Mouse (Mus musculus): ENCODE data around the gene Zfp775. TPM values are rescaled to one million over a fixed set of nuclear protein-coding genes. Genes with fewer than 3 reads are reported as not detected.

Gene Zfp775
- polyA plus RNA-seq, 1 experiment: 7.4 TPM

- no peaks in the 10 kb centered on the region for H3K27me3 ChIP-seq (ENCODE audit: control insufficient read depth, insufficient read depth, low read length)
- no peaks in the 10 kb centered on the region for H3K4me1 ChIP-seq (ENCODE audit: control insufficient read depth, insufficient read depth, low read length)
- TF ChIP-seq CTCF (IDR thresholded peaks at IDR 0.05; ENCODE audit: borderline replicate concordance, insufficient read depth, low read depth, low read length) (no peak), POLR2A (IDR thresholded peaks at IDR 0.05; ENCODE audit: borderline replicate concordance, insufficient read depth, low read length) (no peak)
- no peak within 1 kb of the TSS for H3K4me3 ChIP-seq (replicated peaks; ENCODE audit: insufficient read depth, low read depth, low read length)
- H3K27ac ChIP-seq (ENCODE audit: insufficient read depth, low read length): no peak within 1 kb of the TSS
- DNase-seq: no peak
- WGBS: 38% methylated on average over 3 of the region's 3 CpGs
Measured at GRCm38 (mm10) chr6:48646995-48647394, 45.1 kb downstream of the Zfp775 start, which contains the start of gene Gimap8. Gimap8 (plus strand) TSS chr6:48647234.

GRCm38 (mm10) chr6:48647611-48648010, 45.7 kb downstream of the Zfp775 start:
- DNase-seq: no peak
- TF ChIP-seq CTCF (IDR thresholded peaks at IDR 0.05; ENCODE audit: borderline replicate concordance, insufficient read depth, low read depth, low read length): no peak
- no peak for TF ChIP-seq POLR2A (IDR thresholded peaks at IDR 0.05; ENCODE audit: borderline replicate concordance, insufficient read depth, low read length)
- WGBS: 86% methylated on average over 2 of the region's 2 CpGs

GRCm38 (mm10) chr6:48648779-48649178, 46.9 kb downstream of the Zfp775 start:
- 83% methylated on average over 4 of the region's 4 CpGs for WGBS
- H3K27me3 ChIP-seq (ENCODE audit: control insufficient read depth, insufficient read depth, low read length): no peaks in the 10 kb centered on the region
- H3K4me3 ChIP-seq (replicated peaks; ENCODE audit: insufficient read depth, low read depth, low read length): no peak overlapping the region
- TF ChIP-seq POLR2A (IDR thresholded peaks at IDR 0.05; ENCODE audit: borderline replicate concordance, insufficient read depth, low read length) (no peak), CTCF (IDR thresholded peaks at IDR 0.05; ENCODE audit: borderline replicate concordance, insufficient read depth, low read depth, low read length) (no peak)
- H3K27ac ChIP-seq (ENCODE audit: insufficient read depth, low read length): no peak overlapping the region
- H3K4me1 ChIP-seq (ENCODE audit: control insufficient read depth, insufficient read depth, low read length): no peaks in the 10 kb centered on the region
- DNase-seq: no peak

More at GRCm38 (mm10) chr6:48647611-48648010, 45.7 kb downstream of the Zfp775 start:
- Histone ChIP-seq H3K27me3 (ENCODE audit: control insufficient read depth, insufficient read depth, low read length) (no peaks in the 10 kb centered on the region), H3K27ac (ENCODE audit: insufficient read depth, low read length) (no peak overlapping the region), H3K4me1 (ENCODE audit: control insufficient read depth, insufficient read depth, low read length) (no peaks in the 10 kb centered on the region), H3K4me3 (replicated peaks; ENCODE audit: insufficient read depth, low read depth, low read length) (no peak overlapping the region)

- no peak for TF ChIP-seq CTCF (IDR thresholded peaks at IDR 0.05; ENCODE audit: borderline replicate concordance, insufficient read depth, low read depth, low read length)
- TF ChIP-seq POLR2A (IDR thresholded peaks at IDR 0.05; ENCODE audit: borderline replicate concordance, insufficient read depth, low read length): no peak
- H3K4me1 ChIP-seq (ENCODE audit: control insufficient read depth, insufficient read depth, low read length): no peaks in the 10 kb centered on the region
- H3K4me3 ChIP-seq (replicated peaks; ENCODE audit: insufficient read depth, low read depth, low read length): no peak overlapping the region
- 82% methylated on average over 9 of the region's 9 CpGs for WGBS
- no peak overlapping the region for H3K27ac ChIP-seq (ENCODE audit: insufficient read depth, low read length)
- no peaks in the 10 kb centered on the region for H3K27me3 ChIP-seq (ENCODE audit: control insufficient read depth, insufficient read depth, low read length)
- DNase-seq: no peak
Measured at GRCm38 (mm10) chr6:48650041-48650440, 48.2 kb downstream of the Zfp775 start.

GRCm38 (mm10) chr6:48658721-48659120, 56.9 kb downstream of the Zfp775 start:
- TF ChIP-seq CTCF (IDR thresholded peaks at IDR 0.05; ENCODE audit: borderline replicate concordance, insufficient read depth, low read depth, low read length) (no peak), POLR2A (IDR thresholded peaks at IDR 0.05; ENCODE audit: borderline replicate concordance, insufficient read depth, low read length) (no peak)
- Histone ChIP-seq H3K4me3 (replicated peaks; ENCODE audit: insufficient read depth, low read depth, low read length) (no peak overlapping the region), H3K4me1 (ENCODE audit: control insufficient read depth, insufficient read depth, low read length) (no peaks in the 10 kb centered on the region), H3K27ac (ENCODE audit: insufficient read depth, low read length) (no peak overlapping the region), H3K27me3 (ENCODE audit: control insufficient read depth, insufficient read depth, low read length) (no peaks in the 10 kb centered on the region)
- no peak for DNase-seq
- 89% methylated on average over 5 of the region's 5 CpGs for WGBS

DNA sequence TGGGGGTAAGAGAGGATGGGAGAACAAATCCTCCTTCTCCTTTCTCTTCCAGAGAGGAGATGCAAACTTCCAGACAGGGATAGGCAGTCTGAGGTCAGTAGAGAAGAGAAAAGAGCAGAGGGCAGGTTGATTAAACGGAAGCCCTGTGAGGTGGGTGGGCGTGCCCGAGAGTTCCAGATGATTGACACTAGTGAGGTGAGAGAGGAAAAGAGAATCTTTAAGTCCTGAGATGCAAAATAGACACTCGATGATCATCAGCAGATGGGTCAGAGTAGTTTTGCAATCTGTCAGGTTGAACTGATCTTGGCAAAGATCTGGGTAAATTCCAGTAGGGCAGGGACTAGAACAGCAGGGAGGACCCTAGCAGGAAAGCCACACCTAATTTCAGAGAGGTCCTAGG, 62.9 kb downstream of the Zfp775 start:
- TF ChIP-seq POLR2A (IDR thresholded peaks at IDR 0.05; ENCODE audit: borderline replicate concordance, insufficient read depth, low read length) (no peak), CTCF (IDR thresholded peaks at IDR 0.05; ENCODE audit: borderline replicate concordance, insufficient read depth, low read depth, low read length) (no peak)
- Histone ChIP-seq H3K27me3 (ENCODE audit: control insufficient read depth, insufficient read depth, low read length) (no peaks in the 10 kb centered on the region), H3K4me3 (replicated peaks; ENCODE audit: insufficient read depth, low read depth, low read length) (no peak overlapping the region), H3K27ac (ENCODE audit: insufficient read depth, low read length) (no peak overlapping the region), H3K4me1 (ENCODE audit: control insufficient read depth, insufficient read depth, low read length) (no peaks in the 10 kb centered on the region)
- WGBS: 75% methylated on average over 4 of the region's 4 CpGs
- no peak for DNase-seq

DNA sequence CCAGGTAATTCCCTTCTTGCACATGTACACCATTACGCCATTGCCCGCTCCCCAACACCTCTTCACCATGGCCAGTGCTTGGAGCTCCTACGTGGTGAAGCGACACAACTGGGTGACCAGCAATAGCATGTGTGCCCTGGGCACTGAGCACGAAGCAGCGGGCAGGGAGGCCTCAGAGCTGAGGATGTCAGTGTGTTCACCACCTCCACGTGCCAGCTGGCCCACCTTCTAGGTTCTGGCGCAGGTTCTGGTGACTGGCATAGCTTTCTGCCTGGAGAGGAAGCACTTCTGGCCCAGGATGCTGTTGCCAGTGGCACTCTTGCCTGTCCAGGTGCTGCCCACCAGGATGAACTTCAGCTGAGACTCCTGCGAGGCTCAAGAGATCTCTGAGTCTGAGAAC, 63.6 kb downstream of the Zfp775 start:
- Histone ChIP-seq H3K4me3 (replicated peaks; ENCODE audit: insufficient read depth, low read depth, low read length) (no peak overlapping the region), H3K4me1 (ENCODE audit: control insufficient read depth, insufficient read depth, low read length) (no peaks in the 10 kb centered on the region), H3K27ac (ENCODE audit: insufficient read depth, low read length) (no peak overlapping the region), H3K27me3 (ENCODE audit: control insufficient read depth, insufficient read depth, low read length) (no peaks in the 10 kb centered on the region)
- 52% methylated on average over 9 of the region's 9 CpGs for WGBS
- TF ChIP-seq POLR2A (IDR thresholded peaks at IDR 0.05; ENCODE audit: borderline replicate concordance, insufficient read depth, low read length) (no peak), CTCF (IDR thresholded peaks at IDR 0.05; ENCODE audit: borderline replicate concordance, insufficient read depth, low read depth, low read length) (no peak)
- no peak for DNase-seq

DNA sequence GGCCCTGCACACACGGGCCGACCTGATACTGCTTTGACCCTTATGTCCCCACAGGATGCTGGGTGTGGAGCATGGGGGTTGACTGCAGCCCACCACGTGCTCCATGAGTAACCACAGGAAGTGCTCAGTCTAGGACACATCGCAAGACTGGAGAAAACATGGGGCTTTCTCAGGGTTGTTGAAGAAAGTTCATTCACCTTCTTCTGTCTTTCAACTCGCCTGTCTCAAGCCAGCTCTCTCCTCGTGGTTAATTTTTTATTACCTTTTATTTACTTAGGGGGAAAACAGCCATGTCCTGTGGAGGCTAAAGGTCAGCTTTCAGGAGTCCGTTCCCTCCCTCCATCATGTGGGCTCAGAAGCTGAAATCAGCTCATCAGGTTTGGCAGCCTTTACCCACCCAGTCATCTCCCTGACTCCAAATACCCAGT, 64.3 kb downstream of the Zfp775 start:
- no peak for TF ChIP-seq POLR2A (IDR thresholded peaks at IDR 0.05; ENCODE audit: borderline replicate concordance, insufficient read depth, low read length)
- no peak for TF ChIP-seq CTCF (IDR thresholded peaks at IDR 0.05; ENCODE audit: borderline replicate concordance, insufficient read depth, low read depth, low read length)
- DNase-seq: no peak
- Histone ChIP-seq H3K4me1 (ENCODE audit: control insufficient read depth, insufficient read depth, low read length) (no peaks in the 10 kb centered on the region), H3K4me3 (replicated peaks; ENCODE audit: insufficient read depth, low read depth, low read length) (no peak overlapping the region), H3K27ac (ENCODE audit: insufficient read depth, low read length) (no peak overlapping the region), H3K27me3 (ENCODE audit: control insufficient read depth, insufficient read depth, low read length) (no peaks in the 10 kb centered on the region)
- WGBS: 67% methylated on average over 7 of the region's 7 CpGs

Measured in cerebellum, adult 2 months (tissue).